Mouse (Mus musculus) heart, embryonic 16.5 days (tissue): Measurements from ENCODE around the gene Zfp74. TPM values are rescaled to one million over a fixed set of nuclear protein-coding genes. Genes with fewer than 3 reads are reported as not detected.

Experiments
- ATAC-seq: fragments of 200-750 bp; cut with Nextera tagmentation; replicated peaks from 2 replicates; pipeline ENCODE4 v1.8.0; 2017; ENCODE audit warnings: moderate number of reproducible peaks; ENCODE audit not compliant: insufficient read depth, low FRiP score; ENCODE audit errors: extremely low read depth
- H3K27ac ChIP-seq: fragments of 300-500 bp; sonication (generic); 2 replicates; pipeline ENCODE4 v1.5.1; 2014; ENCODE audit warnings: mild to moderate bottlenecking, low read length, control low read depth, moderate library complexity
- H3K27me3 ChIP-seq: fragments of 300-500 bp; sonication (generic); 2 replicates; pipeline ENCODE4 v1.6.1; 2014; ENCODE audit warnings: low read length, mixed read lengths; ENCODE audit not compliant: control insufficient read depth, insufficient read depth
- H3K36me3 ChIP-seq: fragments of 300-500 bp; sonication (generic); 2 replicates; pipeline ENCODE4 v1.6.1; 2014; ENCODE audit not compliant: control insufficient read depth, insufficient read depth
- H3K4me1 ChIP-seq: fragments of 300-500 bp; sonication (generic); 2 replicates; pipeline ENCODE4 v1.6.1; 2014; ENCODE audit warnings: low read length, mixed read lengths; ENCODE audit not compliant: control insufficient read depth, insufficient read depth
- H3K4me2 ChIP-seq: fragments of 300-500 bp; sonication (generic); 2 replicates; pipeline ENCODE4 v1.6.1; 2014; ENCODE audit warnings: low read depth, mild to moderate bottlenecking, control low read depth, low read length
- H3K4me3 ChIP-seq: fragments of 300-500 bp; sonication (generic); 2 replicates; pipeline ENCODE4 v1.5.1; 2014; ENCODE audit warnings: mild to moderate bottlenecking, control low read depth, low read length
- H3K9ac ChIP-seq: fragments of 300-500 bp; sonication (generic); 2 replicates; pipeline ENCODE4 v1.6.1; 2014; ENCODE audit warnings: low read length, control low read depth
- H3K9me3 ChIP-seq: fragments of 300-500 bp; sonication (generic); replicated peaks from 2 replicates; pipeline ENCODE4 v1.6.1; 2016; ENCODE audit warnings: low read length; ENCODE audit not compliant: control insufficient read depth
- WGBS: fragments of 180-500 bp; shearing (Covaris S2); extraction: QIAGEN DNeasy Blood & Tissue Kit; methylation state at CpG from one replicate; pipeline ENCODE4 v1.1.7; 2014; 5-methylcytosine and 5-hydroxymethylcytosine counted together
- polyA plus RNA-seq: library from polyadenylated mRNA; unstranded; fragments of >200 nt; fragmentation: Nextera tagmentation; extraction: Ambion mirVana; gene quantifications from 2 replicates; pipeline ENCODE4 v1.2.1, GENCODE M21; 2015

Gene Zfp74
- polyA plus RNA-seq, 1 experiment from 2014 or later = 8.3 TPM

- peak overlapping the region; percentile 98; the same call in 1 of the 2 replicates for H3K27ac ChIP-seq
- WGBS = 85% methylated on average over 5 of the region's 5 CpGs
- H3K4me1 ChIP-seq = peaks cover 18% of the 10 kb centered on the region
Measured at GRCm38 (mm10) chr7:29907206-29907605, 46.7 kb downstream of the Zfp74 start.

GRCm38 (mm10) chr7:29906682-29907058 is 47.2 kb downstream of the Zfp74 start:
- whole genome bisulfite sequencing = 23% methylated on average over 8 of the region's 8 CpGs
- no peak for ATAC-seq
- Histone ChIP-seq H3K36me3 (peaks cover 15% of the 10 kb centered on the region), H3K27ac (peak overlapping the region; percentile 98), H3K27me3 (no peaks in the 10 kb centered on the region), H3K4me3 (peak overlapping the region; percentile 70), H3K4me1 (peaks cover 18% of the 10 kb centered on the region), H3K9ac (peak overlapping the region; percentile 84), H3K9me3 (no peaks in the 10 kb centered on the region), H3K4me2 (peak overlapping the region; percentile 85)

More at GRCm38 (mm10) chr7:29907206-29907605, 46.7 kb downstream of the Zfp74 start:
- Histone ChIP-seq H3K27me3 (no peaks in the 10 kb centered on the region), H3K36me3 (peaks cover 20% of the 10 kb centered on the region), H3K4me2 (no peak overlapping the region), H3K9me3 (no peaks in the 10 kb centered on the region), H3K4me3 (no peak overlapping the region), H3K9ac (no peak overlapping the region)
- ATAC-seq = no peak

- ATAC-seq = peak; percentile 67
- Histone ChIP-seq H3K9me3 (no peaks in the 10 kb centered on the region), H3K27me3 (no peaks in the 10 kb centered on the region), H3K4me3 (peak within 1 kb of the TSS; percentile 70), H3K4me2 (peak within 1 kb of the TSS; percentile 85), H3K36me3 (peaks cover 13% of the 10 kb centered on the region), H3K4me1 (peaks cover 18% of the 10 kb centered on the region), H3K27ac (peak within 1 kb of the TSS; percentile 98), H3K9ac (peak within 1 kb of the TSS; percentile 84)
- under 1% methylated on average over 22 of the region's 22 CpGs for WGBS
Measured at GRCm38 (mm10) chr7:29905966-29906681, 47.8 kb downstream of the Zfp74 start, which contains the start of gene Zfp27. Gene Zfp27, minus strand, starts transcription at chr7:29906572.

- Histone ChIP-seq H3K36me3 (peaks cover 22% of the 10 kb centered on the region), H3K4me2 (no peak overlapping the region), H3K27me3 (no peaks in the 10 kb centered on the region), H3K27ac (no peak overlapping the region), H3K4me3 (no peak overlapping the region), H3K9me3 (no peaks in the 10 kb centered on the region), H3K9ac (no peak overlapping the region), H3K4me1 (peaks cover 5% of the 10 kb centered on the region)
- WGBS = 96% methylated on average over 4 of the region's 4 CpGs
- no peak for ATAC-seq
Measured at GRCm38 (mm10) chr7:29904101-29904500, 49.8 kb downstream of the Zfp74 start.

GRCm38 (mm10) chr7:29898351-29898750 is 55.5 kb downstream of the Zfp74 start:
- H3K27me3 ChIP-seq = no peaks in the 10 kb centered on the region
- H3K27ac ChIP-seq = no peak overlapping the region
- no peak overlapping the region for H3K9ac ChIP-seq
- peaks cover 29% of the 10 kb centered on the region for H3K9me3 ChIP-seq
- ATAC-seq = no peak
- H3K4me2 ChIP-seq = no peak overlapping the region
- H3K4me1 ChIP-seq = no peaks in the 10 kb centered on the region
- 95% methylated on average over 4 of the region's 4 CpGs for WGBS
- H3K4me3 ChIP-seq = no peak overlapping the region
- peaks cover 74% of the 10 kb centered on the region for H3K36me3 ChIP-seq

- peaks cover 71% of the 10 kb centered on the region for H3K36me3 ChIP-seq
- no peak overlapping the region for H3K4me3 ChIP-seq
- no peak overlapping the region for H3K27ac ChIP-seq
- WGBS = 94% methylated on average over 4 of the region's 4 CpGs
- no peak for ATAC-seq
- peaks cover 29% of the 10 kb centered on the region for H3K9me3 ChIP-seq
- no peaks in the 10 kb centered on the region for H3K4me1 ChIP-seq
- H3K27me3 ChIP-seq = no peaks in the 10 kb centered on the region
- H3K4me2 ChIP-seq = no peak overlapping the region
- H3K9ac ChIP-seq = no peak overlapping the region
Measured at GRCm38 (mm10) chr7:29892756-29893155, 61.1 kb downstream of the Zfp74 start.

GRCm38 (mm10) chr7:29890501-29890900 is 63.4 kb downstream of the Zfp74 start:
- Histone ChIP-seq H3K4me3 (no peak overlapping the region), H3K4me1 (no peaks in the 10 kb centered on the region), H3K27ac (no peak overlapping the region), H3K9me3 (peaks cover 41% of the 10 kb centered on the region), H3K9ac (no peak overlapping the region), H3K27me3 (no peaks in the 10 kb centered on the region), H3K36me3 (peaks cover 50% of the 10 kb centered on the region), H3K4me2 (no peak overlapping the region)
- 96% methylated on average over 7 of the region's 7 CpGs for WGBS
- no peak for ATAC-seq

- Histone ChIP-seq H3K27me3 (no peaks in the 10 kb centered on the region), H3K4me3 (no peak overlapping the region), H3K9ac (no peak overlapping the region), H3K36me3 (peaks cover 6% of the 10 kb centered on the region), H3K27ac (no peak overlapping the region), H3K9me3 (peaks cover 18% of the 10 kb centered on the region), H3K4me1 (no peaks in the 10 kb centered on the region), H3K4me2 (no peak overlapping the region)
- WGBS = 86% methylated on average over 7 of the region's 7 CpGs
- no peak for ATAC-seq
Measured at GRCm38 (mm10) chr7:29880916-29881315, 73.0 kb downstream of the Zfp74 start.
